Mouse (Mus musculus) sigmoid colon, adult 10 weeks (tissue): ENCODE results near the gene Crisp2. TPM values are rescaled to one million over a fixed set of nuclear protein-coding genes. Genes with fewer than 3 reads are reported as not detected.

ENCODE experiments used
- polyA plus RNA-seq: library from polyadenylated mRNA; stranded (reverse); fragments of 350-450 nt; fragmentation: Illumina TruSeq; extraction: RNeasy Lipid Tissue Mini Kit (QIAGEN cat#74804); gene quantifications from one replicate; pipeline ENCODE4 v1.2.3, GENCODE M21; 2014; ENCODE audit warnings: low read depth, low replicate concordance

The Crisp2 gene
- not detected for polyA plus RNA-seq

DNA sequence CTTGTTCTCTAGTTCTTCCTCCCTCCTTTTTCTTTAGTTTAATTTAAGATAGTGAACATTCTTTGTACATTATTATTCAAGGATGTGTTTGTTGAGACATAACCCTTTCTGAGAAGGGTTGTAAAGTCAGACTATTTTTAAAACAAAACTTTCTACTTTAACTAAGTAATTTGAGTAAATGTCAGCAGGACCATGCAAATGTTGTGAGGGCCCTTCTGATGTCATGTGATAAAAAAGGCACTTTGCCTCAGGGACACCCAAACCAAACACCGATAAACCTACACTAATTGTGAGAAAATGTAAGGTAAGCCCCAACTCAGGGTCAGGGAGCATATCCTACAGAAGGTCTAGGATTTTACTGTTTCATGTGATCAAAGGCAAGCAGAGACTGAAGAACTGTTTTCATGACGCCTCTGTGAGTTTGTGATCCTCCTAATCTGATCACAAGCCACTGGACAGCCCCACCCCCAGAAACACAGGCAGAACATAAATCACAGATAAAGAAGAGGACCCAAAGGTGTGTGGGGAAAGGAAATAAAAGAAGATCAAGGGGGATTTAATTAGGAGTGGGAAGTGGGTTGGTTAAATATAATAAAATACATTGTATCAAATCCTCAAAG, at the start of gene Crisp2:
Gene Crisp2, minus strand, starts transcription at position 51 of the 620 bp plus-strand sequence.

DNA sequence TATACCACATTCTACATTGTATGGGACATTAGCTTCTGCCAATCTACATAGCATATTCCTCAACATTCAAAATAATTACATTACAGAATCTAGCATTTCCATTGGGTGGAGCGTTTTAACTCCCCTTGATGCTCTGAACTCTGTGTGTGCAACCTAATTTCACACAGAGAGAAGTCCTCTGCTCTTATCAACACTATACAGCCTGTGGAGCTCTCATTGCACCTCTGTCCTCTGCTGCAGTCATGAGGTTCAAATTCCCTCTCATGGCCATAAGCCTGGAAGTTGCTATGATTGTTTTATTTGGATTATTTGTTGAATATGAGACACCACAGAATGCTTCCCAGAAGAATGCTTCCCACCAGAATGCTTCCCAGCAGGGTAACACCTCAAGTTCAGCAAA, 4.1 kb upstream of the Crisp2 start, which contains the start of gene Rhag:
Gene Rhag, plus strand, starts transcription at position 193 of the 400 bp plus-strand sequence.

DNA sequence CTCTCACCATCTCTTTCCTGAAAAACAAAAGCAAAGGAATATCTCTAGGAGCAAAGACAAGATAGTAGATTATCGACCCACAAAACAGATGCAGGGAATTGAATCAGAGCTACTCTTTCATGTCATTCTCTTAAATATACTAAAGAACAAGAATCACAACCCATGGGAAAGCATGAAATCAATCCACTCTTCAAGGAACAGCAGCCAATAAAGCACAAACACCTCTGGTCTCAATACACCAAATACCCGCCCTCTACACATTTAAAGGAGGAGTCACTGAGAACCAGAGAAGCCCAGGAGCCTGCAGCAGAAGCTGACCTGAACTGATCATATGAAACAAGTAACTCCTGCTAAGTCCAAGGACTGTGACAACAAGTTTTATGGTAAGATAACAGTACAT, 80.0 kb downstream of the Crisp2 start, which contains the start of gene Esp1:
Gene Esp1, plus strand, starts transcription at position 301 of the 400 bp plus-strand sequence.

Other genes starting within 250 kb of the Crisp2 start
- not detected for gene Esp6, start 245.5 kb downstream of the Crisp2 start, polyA plus RNA-seq
- gene Esp4, start 208.4 kb downstream of the Crisp2 start, polyA plus RNA-seq = not detected
- not detected for gene Esp3, start 174.9 kb downstream of the Crisp2 start, polyA plus RNA-seq
- gene Esp1, start 79.9 kb downstream of the Crisp2 start, polyA plus RNA-seq = not detected
- gene Rhag, start 4.1 kb upstream of the Crisp2 start, polyA plus RNA-seq = not detected
- 22.8 TPM for gene 9130008F23Rik, start 73.6 kb upstream of the Crisp2 start, polyA plus RNA-seq
- gene Glyatl3, start 107.3 kb upstream of the Crisp2 start, polyA plus RNA-seq = not detected
- gene Mut, start 127.7 kb upstream of the Crisp2 start, polyA plus RNA-seq = 91.4 TPM
- gene Cenpq, start 128.0 kb upstream of the Crisp2 start, polyA plus RNA-seq = 27.3 TPM